Mouse (Mus musculus) intestine, postnatal 0 days (tissue): ENCODE data around the gene Hoxb4. TPM values are rescaled to one million over a fixed set of nuclear protein-coding genes. Genes with fewer than 3 reads are reported as not detected.
A peak's percentile ranks its signal among the peaks of the same experiment; 100 is the strongest.

Source experiments
- ATAC-seq: fragments of 200-750 bp; cut with Nextera tagmentation; 2 replicates; pipeline ENCODE4 v1.8.0; 2017; ENCODE audit warnings: mild to moderate bottlenecking, moderate TSS enrichment, moderate library complexity
- H3K27ac ChIP-seq: fragments of 300-500 bp; sonication (generic); 2 replicates; pipeline ENCODE4 v1.5.1; 2014; ENCODE audit warnings: mild to moderate bottlenecking, low read depth, low read length, moderate library complexity
- H3K27me3 ChIP-seq: fragments of 300-500 bp; sonication (generic); replicated peaks from 2 replicates; pipeline ENCODE4 v1.6.1; 2014; ENCODE audit warnings: low read length, mixed read lengths; ENCODE audit not compliant: control insufficient read depth, insufficient read depth
- H3K36me3 ChIP-seq: fragments of 300-500 bp; sonication (generic); 2 replicates; pipeline ENCODE4 v1.6.1; 2014; ENCODE audit warnings: mild to moderate bottlenecking, moderate library complexity; ENCODE audit not compliant: control insufficient read depth, insufficient read depth
- H3K4me1 ChIP-seq: fragments of 300-500 bp; sonication (generic); replicated peaks from 2 replicates; pipeline ENCODE4 v1.6.1; 2014; ENCODE audit warnings: antibody characterized with exemption, low read length, mixed read lengths; ENCODE audit not compliant: control insufficient read depth, insufficient read depth
- H3K4me2 ChIP-seq: fragments of 300-500 bp; sonication (generic); replicated peaks from 2 replicates; pipeline ENCODE4 v1.6.1; 2014; ENCODE audit warnings: low read depth, mild to moderate bottlenecking, moderate library complexity
- H3K4me3 ChIP-seq: fragments of 300-500 bp; sonication (generic); 2 replicates; pipeline ENCODE4 v1.5.1; 2014; ENCODE audit warnings: low read depth, low read length
- H3K9ac ChIP-seq: fragments of 300-500 bp; sonication (generic); 2 replicates; pipeline ENCODE4 v1.6.1; 2014; ENCODE audit warnings: mild to moderate bottlenecking, low read depth, low read length
- H3K9me3 ChIP-seq: fragments of 300-500 bp; sonication (generic); 2 replicates; pipeline ENCODE4 v1.6.1; 2016; ENCODE audit warnings: mixed run types; ENCODE audit not compliant: control insufficient read depth
- CTCF ChIP-seq: sonication (generic); IDR thresholded peaks from 2 replicates; pipeline ENCODE4 v1.5.1; 2016; ENCODE audit warnings: low read depth, mild to moderate bottlenecking, control low read depth, antibody characterized with exemption, moderate library complexity
- WGBS: fragments of 180-500 bp; shearing (Covaris S2); extraction: QIAGEN DNeasy Blood & Tissue Kit; methylation state at CpG from one replicate; pipeline ENCODE4 v1.1.7; 2014; 5-methylcytosine and 5-hydroxymethylcytosine counted together
- polyA plus RNA-seq: library from polyadenylated mRNA; unstranded; fragments of >200 nt; fragmentation: Nextera tagmentation; extraction: Ambion mirVana; gene quantifications from 2 replicates; pipeline ENCODE4 v1.2.1, GENCODE M21; 2015

Hoxb4 gene
- polyA plus RNA-seq, 1 experiment from 2014 or later = 1.1 TPM

DNA sequence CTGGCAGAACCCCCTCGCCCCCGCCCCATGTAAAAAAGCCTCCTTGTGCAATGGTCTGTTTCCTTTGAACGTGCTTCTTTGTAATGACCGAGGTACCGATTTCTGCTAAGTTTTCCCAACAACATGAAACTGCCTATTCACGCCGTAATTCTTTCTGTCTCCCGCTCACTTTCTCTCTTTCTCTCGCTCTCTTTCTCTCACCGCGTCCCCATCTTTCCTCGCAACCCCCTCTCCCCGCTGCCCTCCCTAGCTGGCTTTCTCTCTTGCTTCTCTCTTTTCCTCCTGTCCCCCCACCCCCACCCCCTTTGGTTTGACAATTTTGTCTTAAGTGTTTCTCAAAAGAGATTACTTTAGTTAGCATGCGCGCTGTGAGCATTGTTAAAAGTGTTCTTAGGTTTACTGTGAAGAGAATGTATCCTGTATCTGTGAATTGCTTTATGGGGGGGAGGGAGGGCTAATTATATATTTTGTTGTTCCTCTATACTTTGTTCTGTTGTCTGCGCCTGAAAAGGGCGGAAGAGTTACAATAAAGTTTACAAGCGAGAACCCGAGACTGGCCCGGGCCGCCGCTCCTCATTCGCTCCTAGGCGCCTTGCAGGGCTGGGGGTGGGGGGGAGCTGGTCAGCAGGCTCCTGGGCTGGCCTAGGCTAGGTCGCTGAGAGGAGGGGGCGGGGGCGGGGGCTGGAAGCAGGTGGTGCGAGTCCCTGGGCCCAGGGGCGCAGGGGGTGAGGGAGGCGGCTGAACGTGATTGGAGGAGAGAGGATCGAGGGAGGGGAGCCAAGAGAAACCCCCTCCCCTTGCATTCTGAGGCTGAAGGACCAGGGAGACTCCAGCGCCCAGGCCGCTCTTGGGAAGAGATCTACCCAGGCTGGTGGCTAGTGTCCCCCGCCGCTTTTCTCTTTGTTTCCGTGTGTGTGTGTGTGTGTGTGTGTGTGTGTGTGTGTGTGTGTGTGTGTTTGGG is 33.0 kb upstream of the Hoxb4 start:
- 2% methylated on average over 31 of the region's 37 CpGs for WGBS
- H3K27me3 ChIP-seq = peaks cover 66% of the 10 kb centered on the region
- TF ChIP-seq CTCF = no peak

DNA sequence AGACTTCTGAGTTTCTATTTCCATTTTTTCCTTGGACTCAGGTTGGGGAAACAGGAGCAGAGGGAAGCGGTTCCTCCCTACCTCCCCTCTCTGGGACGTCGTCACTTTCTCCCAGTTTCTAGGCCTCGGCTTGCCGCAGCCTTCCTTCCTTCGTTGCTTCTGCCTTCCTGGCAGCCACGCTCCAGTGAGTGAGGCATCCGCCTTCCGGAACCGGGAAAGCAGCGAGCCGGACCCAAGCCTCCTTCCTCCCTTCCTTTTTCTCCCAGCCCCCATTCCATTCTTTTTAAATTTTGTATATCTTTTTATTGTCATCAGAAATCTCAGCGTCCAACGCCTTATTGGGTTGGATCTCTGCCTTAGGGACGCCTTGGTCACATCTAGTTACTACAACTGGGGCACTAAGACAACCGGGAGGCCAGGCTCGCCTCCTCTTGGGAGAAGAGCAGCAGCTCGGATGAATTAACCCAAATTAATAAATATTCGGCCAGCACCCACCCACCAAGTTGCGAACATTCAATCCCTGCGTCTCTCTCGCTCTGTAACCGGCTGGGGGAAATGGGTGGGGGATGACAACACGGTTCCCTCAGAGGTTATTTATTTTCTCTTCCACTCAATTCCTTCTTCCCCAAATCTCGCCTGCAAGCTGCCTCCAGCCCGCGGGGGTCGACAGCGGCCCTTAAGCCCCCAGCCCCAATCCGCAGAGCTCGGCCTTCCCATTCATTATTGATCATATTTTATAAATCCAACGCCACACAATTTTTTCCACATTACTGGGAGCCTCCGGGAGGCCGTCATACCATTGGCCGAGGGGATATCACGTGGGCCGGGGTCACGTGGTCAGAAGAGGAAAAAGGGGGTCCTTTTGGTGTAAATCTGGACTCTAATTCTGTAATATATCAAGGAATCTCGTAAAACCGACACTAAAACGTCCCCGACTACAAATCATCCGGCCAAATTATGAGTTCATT is 32.0 kb upstream of the Hoxb4 start, which contains the start of gene Hoxb7:
Hoxb7 (plus strand) TSS at position 853 of the 968 bp plus-strand sequence.
- Histone ChIP-seq H3K27me3 (peaks cover 61% of the 10 kb centered on the region), H3K27ac (peak within 1 kb of the TSS; percentile 65), H3K9me3 (no peaks in the 10 kb centered on the region), H3K4me3 (peak within 1 kb of the TSS; percentile 50), H3K36me3 (no peaks in the 10 kb centered on the region), H3K4me1 (no peaks in the 10 kb centered on the region), H3K4me2 (peak within 1 kb of the TSS; percentile 75), H3K9ac (peak within 1 kb of the TSS; percentile 58)
- ATAC-seq = no peak
- no peak for TF ChIP-seq CTCF
- 2% methylated on average over 43 of the region's 43 CpGs for WGBS

More for the DNA sequence above, 33.0 kb upstream of the Hoxb4 start:
- no peaks in the 10 kb centered on the region for H3K36me3 ChIP-seq
- H3K4me3 ChIP-seq = peak overlapping the region; percentile 50
- H3K9ac ChIP-seq = peak overlapping the region; percentile 42; the same call in 1 of the 2 replicates
- ATAC-seq = no peak
- peak overlapping the region; percentile 65 for H3K27ac ChIP-seq
- no peaks in the 10 kb centered on the region for H3K4me1 ChIP-seq
- no peaks in the 10 kb centered on the region for H3K9me3 ChIP-seq
- H3K4me2 ChIP-seq = peak overlapping the region; percentile 75

DNA sequence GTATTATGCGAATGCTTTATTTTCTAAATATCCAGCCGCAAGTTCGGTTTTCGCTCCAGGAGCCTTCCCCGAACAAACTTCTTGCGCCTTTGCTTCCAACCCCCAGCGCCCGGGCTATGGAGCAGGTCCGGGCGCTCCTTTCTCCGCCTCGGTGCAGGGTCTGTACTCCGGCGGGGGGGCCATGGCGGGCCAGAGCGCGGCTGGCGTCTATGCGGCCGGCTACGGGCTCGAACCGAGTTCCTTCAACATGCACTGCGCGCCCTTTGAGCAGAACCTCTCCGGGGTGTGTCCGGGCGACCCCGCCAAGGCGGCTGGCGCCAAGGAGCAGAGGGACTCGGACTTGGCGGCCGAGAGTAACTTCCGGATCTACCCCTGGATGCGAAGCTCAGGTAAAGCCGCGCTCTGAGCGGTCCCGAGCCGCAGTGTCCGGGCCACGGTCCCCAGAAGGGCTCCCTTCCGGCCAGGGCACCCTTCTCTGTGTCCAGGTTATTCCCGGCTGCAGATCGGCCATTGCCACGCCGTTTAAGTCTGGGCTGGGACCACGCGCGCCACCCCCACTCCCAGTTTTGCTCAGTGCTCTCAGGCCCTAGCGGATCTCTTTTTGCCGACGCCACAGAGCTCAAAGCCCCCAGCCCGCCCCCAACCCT is 31.2 kb upstream of the Hoxb4 start:
- 1% methylated on average over 55 of the region's 55 CpGs for whole genome bisulfite sequencing

DNA sequence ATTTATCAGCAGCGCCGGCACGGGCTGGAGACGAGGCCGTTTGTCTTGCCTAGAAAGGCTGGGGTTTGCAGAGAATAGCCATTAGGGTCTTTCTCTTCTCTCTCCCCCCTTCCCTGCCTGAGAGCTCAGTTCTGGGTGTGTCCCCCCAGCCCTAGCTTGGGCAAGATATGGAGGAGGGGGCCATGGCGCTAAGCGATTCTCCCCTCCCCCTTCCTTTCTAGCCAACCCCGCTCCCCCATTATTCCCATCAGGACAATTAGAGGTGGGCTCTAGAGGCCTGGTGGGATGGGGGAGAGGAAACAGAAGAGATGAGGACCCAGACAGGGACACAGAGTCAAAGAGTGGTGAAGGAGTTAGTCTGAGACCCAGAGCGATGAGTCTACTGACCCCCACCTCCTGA is 30.7 kb upstream of the Hoxb4 start:
- Histone ChIP-seq H3K4me3 (peak overlapping the region; percentile 50), H3K4me2 (peak overlapping the region; percentile 75), H3K9ac (peak overlapping the region; percentile 58; the same call in 1 of the 2 replicates), H3K27ac (no peak overlapping the region), H3K27me3 (peaks cover 64% of the 10 kb centered on the region), H3K36me3 (no peaks in the 10 kb centered on the region), H3K9me3 (no peaks in the 10 kb centered on the region), H3K4me1 (no peaks in the 10 kb centered on the region)
- no peak for TF ChIP-seq CTCF
- ATAC-seq = no peak
- 12% methylated on average over 9 of the region's 9 CpGs for WGBS

More for the DNA sequence above, 31.2 kb upstream of the Hoxb4 start:
- Histone ChIP-seq H3K4me3 (peak overlapping the region; percentile 50), H3K36me3 (no peaks in the 10 kb centered on the region), H3K27me3 (peaks cover 58% of the 10 kb centered on the region), H3K4me1 (no peaks in the 10 kb centered on the region), H3K9me3 (no peaks in the 10 kb centered on the region), H3K27ac (peak overlapping the region; percentile 65), H3K4me2 (peak overlapping the region; percentile 75), H3K9ac (peak overlapping the region; percentile 58)
- no peak for TF ChIP-seq CTCF
- ATAC-seq = 0 out of 2 replicates have a peak, but pooled peaks have one; percentile 11

DNA sequence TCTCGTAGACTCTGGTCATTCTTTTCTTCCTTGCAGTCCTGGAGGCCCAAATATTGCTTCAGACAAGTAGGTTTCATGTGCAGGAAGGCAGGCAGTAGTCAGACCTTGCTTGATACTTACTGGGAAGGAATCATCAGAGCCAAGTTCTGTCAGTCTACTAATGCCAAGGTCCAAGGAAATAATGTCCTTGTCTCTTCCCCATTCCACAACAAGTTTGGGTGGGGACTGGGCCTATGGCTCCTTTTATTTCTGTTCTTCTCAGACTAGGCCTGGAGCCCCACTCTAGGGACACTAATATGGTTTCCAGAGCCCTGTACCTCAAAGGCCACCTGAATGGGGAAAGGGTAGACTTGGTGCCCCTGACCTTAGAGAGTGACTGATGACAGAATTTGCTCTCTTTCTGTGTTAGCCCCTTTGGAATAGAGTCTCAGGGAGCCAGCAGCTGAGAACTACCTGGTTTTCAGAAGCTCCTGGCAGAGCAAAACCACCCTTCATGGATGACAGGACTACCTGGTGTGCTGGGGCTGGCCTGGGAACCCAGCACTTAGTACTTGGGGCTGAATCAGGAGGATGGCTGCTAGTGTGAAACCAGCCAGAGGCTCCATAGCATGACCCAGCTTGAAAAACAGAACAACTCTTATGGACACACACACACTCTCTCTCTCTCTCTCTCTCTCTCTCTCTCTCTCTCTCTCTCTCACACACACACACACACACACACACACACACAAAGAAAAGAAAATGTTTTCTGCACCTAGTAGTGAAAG is 29.4 kb upstream of the Hoxb4 start:
- Histone ChIP-seq H3K4me3 (peak overlapping the region; percentile 5; the same call in 1 of the 2 replicates), H3K4me1 (no peaks in the 10 kb centered on the region), H3K36me3 (no peaks in the 10 kb centered on the region), H3K27me3 (peaks cover 71% of the 10 kb centered on the region), H3K27ac (no peak overlapping the region), H3K4me2 (no peak overlapping the region), H3K9ac (no peak overlapping the region), H3K9me3 (no peaks in the 10 kb centered on the region)
- WGBS = 57% methylated on average over 1 of the region's 1 CpGs
- ATAC-seq = no peak
- TF ChIP-seq CTCF = no peak
